Mouse (Mus musculus) intestine, embryonic 15.5 days (tissue): Measurements from ENCODE around the gene Atp2b4. TPM values are rescaled to one million over a fixed set of nuclear protein-coding genes. Genes with fewer than 3 reads are reported as not detected.
"Not testable (repeated sequence)": the region's sequence is repeated elsewhere in the genome, so short reads cannot be mapped to it uniquely, and the experiment has no call there.

Experiments used
- ATAC-seq: fragments of 200-750 bp; cut with Nextera tagmentation; 2 replicates; pipeline ENCODE4 v1.8.0; 2017; ENCODE audit warnings: moderate TSS enrichment, moderate library complexity
- H3K27ac ChIP-seq: fragments of 300-500 bp; sonication (generic); 2 replicates; pipeline ENCODE4 v1.5.1; 2015; ENCODE audit warnings: mild to moderate bottlenecking, inconsistent platforms
- H3K27me3 ChIP-seq: fragments of 300-500 bp; sonication (generic); replicated peaks from 2 replicates; pipeline ENCODE4 v1.6.1; 2015; ENCODE audit warnings: inconsistent platforms
- H3K36me3 ChIP-seq: fragments of 300-500 bp; sonication (generic); 2 replicates; pipeline ENCODE4 v1.6.1; 2015; ENCODE audit warnings: inconsistent platforms
- H3K4me1 ChIP-seq: fragments of 300-500 bp; sonication (generic); replicated peaks from 2 replicates; pipeline ENCODE4 v1.6.1; 2015; ENCODE audit warnings: inconsistent platforms
- H3K4me2 ChIP-seq: fragments of 300-500 bp; sonication (generic); replicated peaks from 2 replicates; pipeline ENCODE4 v1.6.1; 2015; ENCODE audit warnings: mild to moderate bottlenecking, inconsistent platforms
- H3K4me3 ChIP-seq: fragments of 300-500 bp; sonication (generic); replicated peaks from 2 replicates; pipeline ENCODE4 v1.5.1; 2015; ENCODE audit warnings: inconsistent platforms
- H3K9ac ChIP-seq: fragments of 300-500 bp; sonication (generic); 2 replicates; pipeline ENCODE4 v1.6.1; 2015; ENCODE audit warnings: inconsistent platforms
- H3K9me3 ChIP-seq: fragments of 300-500 bp; sonication (generic); 2 replicates; pipeline ENCODE4 v1.6.1; 2016; ENCODE audit warnings: inconsistent platforms
- WGBS: fragments of 180-500 bp; shearing (Covaris S2); methylation state at CpG from one replicate; pipeline ENCODE4 v1.1.7; 2015; 5-methylcytosine and 5-hydroxymethylcytosine counted together
- polyA plus RNA-seq: library from polyadenylated mRNA; unstranded; fragments of >200 nt; fragmentation: Nextera tagmentation; extraction: Ambion mirVana; gene quantifications from 2 replicates; pipeline ENCODE4 v1.2.1, GENCODE M21; 2015

Atp2b4 gene
- polyA plus RNA-seq, 1 experiment from 2014 or later: 19.9 TPM

DNA sequence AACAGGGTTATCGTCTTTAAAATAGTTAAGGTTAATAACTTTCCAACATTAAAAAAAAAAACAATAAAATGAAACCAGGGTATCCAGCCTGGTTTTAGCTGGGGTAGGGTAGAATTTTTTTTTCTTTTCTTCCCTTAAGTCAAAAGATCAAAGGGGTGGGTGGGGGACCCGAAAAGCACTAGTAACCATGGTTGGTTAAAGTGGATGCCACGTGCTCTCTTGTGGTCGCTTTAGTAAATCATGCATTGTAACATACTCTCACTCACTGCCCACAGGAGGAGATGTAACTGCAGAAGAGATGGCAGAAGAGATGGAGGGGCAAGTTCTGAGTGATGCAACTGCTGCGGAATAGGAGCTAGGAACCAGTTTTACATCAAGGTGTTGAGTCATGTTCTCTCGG is 89.5 kb downstream of the Atp2b4 start:
- no peak for ATAC-seq
- Histone ChIP-seq H3K27ac (no peak overlapping the region), H3K9me3 (no peaks in the 10 kb centered on the region), H3K27me3 (no peaks in the 10 kb centered on the region), H3K4me3 (no peak overlapping the region), H3K36me3 (peaks cover 2% of the 10 kb centered on the region; the same call in 1 of the 2 replicates), H3K4me1 (peaks cover 10% of the 10 kb centered on the region), H3K4me2 (no peak overlapping the region), H3K9ac (no peak overlapping the region)
- 74% methylated on average over 6 of the region's 6 CpGs for WGBS

DNA sequence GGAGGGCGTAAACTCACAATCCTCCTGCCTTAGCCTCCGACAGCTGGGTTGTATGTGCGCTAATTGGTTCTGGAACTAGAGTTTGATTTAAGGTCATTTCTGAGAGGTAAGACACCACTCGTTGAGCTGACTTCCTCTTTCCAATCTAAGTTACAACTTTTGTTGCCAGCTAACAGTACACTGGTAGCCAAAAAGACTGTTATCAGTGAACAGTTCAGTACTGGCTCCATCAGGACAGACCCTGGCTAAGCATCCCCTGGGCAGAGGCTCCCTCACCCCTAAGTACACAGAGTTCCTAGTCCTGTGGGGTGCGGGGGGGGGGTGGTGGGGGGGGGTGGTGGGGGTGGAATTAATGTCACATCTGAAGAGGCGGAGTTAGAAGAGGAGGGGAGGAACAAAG is 89.9 kb downstream of the Atp2b4 start:
- no peak overlapping the region for H3K4me3 ChIP-seq
- no peak overlapping the region for H3K4me2 ChIP-seq
- no peaks in the 10 kb centered on the region for H3K27me3 ChIP-seq
- no peaks in the 10 kb centered on the region for H3K9me3 ChIP-seq
- WGBS: 59% methylated on average over 6 of the region's 6 CpGs
- no peak overlapping the region for H3K9ac ChIP-seq
- ATAC-seq: no peak
- H3K4me1 ChIP-seq: peaks cover 10% of the 10 kb centered on the region
- peaks cover 3% of the 10 kb centered on the region; the same call in 1 of the 2 replicates for H3K36me3 ChIP-seq
- no peak overlapping the region for H3K27ac ChIP-seq

DNA sequence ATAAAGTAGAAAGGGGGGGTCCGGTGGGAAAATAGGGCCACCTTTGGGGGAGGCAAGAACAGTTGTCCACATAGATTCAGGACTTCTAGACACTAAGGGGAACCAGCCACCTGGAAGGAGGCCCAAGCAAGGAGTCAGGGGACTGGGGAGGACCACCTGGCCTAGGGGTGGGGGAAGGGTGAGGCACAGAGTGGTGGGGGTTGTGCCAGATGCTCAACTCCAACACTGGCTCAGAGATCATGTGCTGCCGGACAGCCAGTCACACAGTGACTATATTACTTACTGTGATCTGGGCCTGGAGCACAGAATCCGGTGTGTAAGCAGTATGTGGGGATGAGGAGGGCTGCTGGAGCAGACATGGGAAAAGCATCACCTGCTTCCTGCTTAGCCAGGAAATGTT is 91.5 kb downstream of the Atp2b4 start:
- Histone ChIP-seq H3K9me3 (no peaks in the 10 kb centered on the region), H3K4me1 (peaks cover 10% of the 10 kb centered on the region), H3K4me2 (no peak overlapping the region), H3K4me3 (no peak overlapping the region), H3K27me3 (no peaks in the 10 kb centered on the region), H3K9ac (no peak overlapping the region), H3K36me3 (peaks cover 3% of the 10 kb centered on the region; the same call in 1 of the 2 replicates), H3K27ac (no peak overlapping the region)
- 62% methylated on average over 3 of the region's 3 CpGs for WGBS
- ATAC-seq: no peak

DNA sequence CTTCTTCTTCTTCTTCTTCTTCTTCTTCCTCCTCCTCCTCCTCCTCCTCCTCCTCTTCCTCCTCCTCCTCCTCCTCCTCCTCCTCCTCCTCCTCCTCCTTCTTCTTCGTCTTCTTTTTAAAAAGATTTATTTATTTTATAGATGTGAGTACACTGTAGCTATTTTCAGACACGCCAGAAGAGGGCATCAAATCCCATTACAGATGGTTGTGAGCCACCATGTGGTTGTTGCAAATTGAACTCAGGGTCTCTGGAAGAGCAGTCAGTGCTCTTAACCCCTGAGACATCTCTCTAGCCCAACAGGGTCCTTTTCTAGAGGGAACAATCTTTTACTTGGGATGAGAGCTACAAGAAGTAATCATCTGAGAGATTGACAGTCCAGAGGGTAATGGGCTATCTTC is 99.0 kb downstream of the Atp2b4 start:
- not testable (repeated sequence) for H3K4me3 ChIP-seq, H3K4me2 ChIP-seq, H3K9me3 ChIP-seq, H3K4me1 ChIP-seq, H3K27me3 ChIP-seq, ATAC-seq, H3K27ac ChIP-seq, H3K36me3 ChIP-seq, H3K9ac ChIP-seq
- 17% methylated on average over 1 of the region's 2 CpGs for WGBS

DNA sequence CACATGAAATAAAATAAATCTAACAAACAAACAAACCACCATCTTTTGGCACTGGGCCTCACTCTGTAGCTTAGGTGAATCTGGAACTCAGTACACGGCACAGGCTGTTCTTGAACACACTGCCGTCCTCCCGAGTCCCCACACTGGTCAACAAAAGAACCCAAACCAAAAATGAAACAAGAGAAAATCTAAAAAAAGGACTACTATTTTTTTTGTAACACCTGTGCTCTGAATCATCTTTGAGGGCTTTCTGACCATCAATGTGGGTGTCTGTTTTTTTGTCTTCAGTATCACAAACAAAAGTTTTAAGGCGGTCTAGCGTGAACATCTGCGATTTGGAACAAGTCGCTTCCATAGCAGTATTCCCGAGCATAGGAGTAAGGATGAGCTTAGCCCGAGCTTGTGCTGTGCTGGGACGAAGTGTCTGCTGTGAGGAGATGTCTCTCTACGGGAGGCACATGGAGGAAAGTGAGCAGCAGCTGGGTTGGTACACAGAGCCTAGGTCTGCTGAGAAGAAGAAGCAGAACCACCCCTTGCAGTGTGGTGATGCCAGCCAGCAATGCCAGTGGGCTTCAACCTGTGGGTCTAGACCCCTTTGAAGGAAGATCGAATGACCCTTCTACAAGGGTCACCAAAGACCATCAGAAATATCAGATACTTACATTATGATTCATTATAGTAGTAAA is 102.8 kb downstream of the Atp2b4 start:
- ATAC-seq: no peak
- Histone ChIP-seq H3K36me3 (no peaks in the 10 kb centered on the region), H3K4me1 (peaks cover 27% of the 10 kb centered on the region), H3K27ac (no peak overlapping the region), H3K27me3 (no peaks in the 10 kb centered on the region), H3K9ac (no peak overlapping the region), H3K9me3 (no peaks in the 10 kb centered on the region), H3K4me2 (no peak overlapping the region), H3K4me3 (no peak overlapping the region)
- WGBS: 95% methylated on average over 12 of the region's 12 CpGs

DNA sequence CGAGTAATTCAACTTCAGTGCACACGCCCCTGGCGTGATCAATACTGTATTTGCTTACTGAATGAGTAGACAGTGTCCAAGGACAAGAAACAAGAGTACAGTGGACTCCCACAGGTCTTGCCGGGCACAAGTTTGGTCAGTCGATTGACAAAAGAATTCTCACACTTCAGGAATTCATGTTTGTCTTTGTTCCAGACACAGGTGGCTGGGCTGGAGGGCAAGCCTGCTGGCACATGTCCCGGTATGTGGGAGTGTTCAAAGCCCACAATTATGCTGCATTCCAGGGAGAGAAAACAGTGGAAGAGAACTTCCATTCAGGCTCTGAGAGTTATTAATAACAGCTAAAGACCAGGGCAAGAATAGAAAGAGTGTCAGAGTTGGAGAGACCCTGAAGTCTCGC is 104.9 kb downstream of the Atp2b4 start:
- H3K27me3 ChIP-seq: no peaks in the 10 kb centered on the region
- 36% methylated on average over 7 of the region's 7 CpGs for whole genome bisulfite sequencing
- H3K4me2 ChIP-seq: no peak overlapping the region
- no peak overlapping the region for H3K4me3 ChIP-seq
- H3K9me3 ChIP-seq: no peaks in the 10 kb centered on the region
- no peaks in the 10 kb centered on the region for H3K36me3 ChIP-seq
- no peak overlapping the region for H3K9ac ChIP-seq
- H3K4me1 ChIP-seq: peaks cover 27% of the 10 kb centered on the region
- peak overlapping the region; percentile 51 for H3K27ac ChIP-seq
- peak; percentile 63 for ATAC-seq

DNA sequence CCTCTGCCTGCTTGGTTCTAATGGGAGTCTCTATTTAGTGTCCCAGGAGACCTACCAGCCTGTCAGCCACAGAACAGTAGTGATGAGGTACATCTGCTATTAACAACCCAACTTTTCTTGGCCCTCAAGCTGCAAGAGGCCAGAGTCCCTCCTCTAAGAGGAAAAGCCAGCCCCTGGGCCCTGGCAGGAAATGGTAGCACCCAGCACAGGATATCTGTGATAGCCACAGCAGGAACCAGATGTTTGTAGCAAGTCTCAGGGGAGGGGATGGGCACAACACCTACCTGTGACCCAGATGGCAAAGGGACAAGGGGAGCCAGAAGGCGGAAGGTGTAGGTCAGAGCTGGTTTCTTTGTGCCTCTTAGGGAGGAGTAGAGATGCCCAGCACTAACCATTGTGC is 106.0 kb downstream of the Atp2b4 start:
- Histone ChIP-seq H3K27me3 (no peaks in the 10 kb centered on the region), H3K4me1 (peaks cover 27% of the 10 kb centered on the region), H3K4me3 (no peak overlapping the region), H3K9ac (no peak overlapping the region), H3K9me3 (no peaks in the 10 kb centered on the region), H3K4me2 (no peak overlapping the region), H3K36me3 (no peaks in the 10 kb centered on the region), H3K27ac (peak overlapping the region; percentile 61; the same call in 1 of the 2 replicates)
- ATAC-seq: peak; percentile 11; the same call in 1 of the 2 replicates
- WGBS: 96% methylated on average over 1 of the region's 1 CpGs

DNA sequence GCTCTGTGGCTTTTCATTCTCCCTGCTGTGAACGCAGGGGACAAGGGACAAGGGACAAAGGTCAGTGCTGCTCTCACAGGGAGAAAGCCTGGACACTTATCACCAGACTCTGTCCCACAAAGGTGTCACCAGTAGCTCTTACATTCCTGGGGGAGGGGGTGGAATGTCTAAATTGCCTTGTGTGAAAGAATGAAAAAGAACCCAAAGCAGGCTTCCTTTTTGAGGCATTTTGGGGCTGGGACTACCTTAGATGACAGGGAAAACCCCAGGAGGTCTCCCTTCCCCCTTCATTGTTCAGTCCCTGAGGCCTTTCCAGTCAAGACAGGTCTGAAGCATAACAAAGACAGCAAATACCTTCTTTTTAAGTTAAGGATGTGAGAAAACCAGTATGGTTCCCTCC is 106.5 kb downstream of the Atp2b4 start:
- 10% methylated on average over 1 of the region's 1 CpGs for WGBS
- H3K9me3 ChIP-seq: no peaks in the 10 kb centered on the region
- H3K27me3 ChIP-seq: no peaks in the 10 kb centered on the region
- H3K4me1 ChIP-seq: peaks cover 27% of the 10 kb centered on the region
- no peak overlapping the region for H3K9ac ChIP-seq
- H3K27ac ChIP-seq: peak overlapping the region; percentile 61; the same call in 1 of the 2 replicates
- no peak overlapping the region for H3K4me3 ChIP-seq
- H3K4me2 ChIP-seq: no peak overlapping the region; the same call in 1 of the 2 replicates
- no peaks in the 10 kb centered on the region for H3K36me3 ChIP-seq
- peak; percentile 89 for ATAC-seq

DNA sequence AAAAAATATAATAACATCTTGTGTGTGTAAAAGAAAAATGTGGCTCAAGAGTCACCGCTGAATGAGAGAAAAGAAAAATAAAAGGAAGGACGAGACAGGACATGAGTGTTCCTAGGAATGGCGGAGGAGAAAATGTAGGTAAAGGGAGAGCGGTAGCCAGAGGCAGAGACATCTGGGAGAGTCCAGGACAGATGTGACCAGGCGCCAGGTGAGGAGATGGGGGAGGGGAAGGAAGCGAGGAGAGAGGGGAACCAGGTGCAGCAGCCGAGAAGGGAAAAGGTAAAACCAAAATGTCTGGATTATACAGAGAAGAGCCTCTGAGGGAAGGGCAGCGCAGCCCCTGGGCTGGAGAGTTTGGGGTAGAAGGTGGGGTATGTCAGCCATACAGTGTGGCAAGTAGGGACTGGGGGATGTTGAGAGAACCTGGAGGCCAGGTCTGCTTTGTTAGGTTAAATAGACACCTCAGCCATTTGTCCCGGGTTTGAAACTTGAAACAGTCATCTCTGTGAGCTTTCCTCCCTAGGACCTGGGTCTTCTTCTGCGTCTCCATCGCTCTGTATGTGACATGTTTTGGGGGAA is 107.2 kb downstream of the Atp2b4 start:
- Histone ChIP-seq H3K27me3 (no peaks in the 10 kb centered on the region), H3K27ac (0 out of 2 replicates have a peak overlapping the region, but pooled peaks have one; percentile 9), H3K4me1 (peaks cover 27% of the 10 kb centered on the region), H3K36me3 (no peaks in the 10 kb centered on the region), H3K4me3 (no peak overlapping the region), H3K9ac (no peak overlapping the region), H3K9me3 (no peaks in the 10 kb centered on the region), H3K4me2 (no peak overlapping the region)
- 64% methylated on average over 11 of the region's 11 CpGs for WGBS
- no peak for ATAC-seq

DNA sequence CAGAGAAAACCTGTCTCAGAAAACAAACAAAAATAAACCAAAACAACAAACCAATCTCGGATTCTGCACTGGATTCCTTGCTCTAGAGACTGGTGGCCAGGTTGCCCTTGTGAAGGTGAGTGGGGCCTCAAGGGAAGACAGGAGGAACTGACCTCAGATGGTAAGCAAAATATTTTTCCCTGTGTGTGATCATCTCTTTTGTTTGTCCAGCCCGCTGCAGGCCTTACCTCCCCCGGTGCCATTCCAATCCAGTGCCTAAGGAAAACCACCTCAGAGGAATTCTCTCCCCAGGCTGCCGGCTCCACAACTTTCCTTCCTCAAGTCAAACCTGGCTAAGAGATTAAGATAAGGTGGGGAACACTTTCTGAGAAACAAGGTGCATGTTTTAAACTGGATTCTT is 108.6 kb downstream of the Atp2b4 start:
- ATAC-seq: no peak
- no peaks in the 10 kb centered on the region for H3K36me3 ChIP-seq
- H3K9ac ChIP-seq: no peak overlapping the region
- H3K9me3 ChIP-seq: no peaks in the 10 kb centered on the region
- no peak overlapping the region for H3K27ac ChIP-seq
- 37% methylated on average over 4 of the region's 4 CpGs for WGBS
- H3K4me3 ChIP-seq: no peak overlapping the region
- H3K4me2 ChIP-seq: no peak overlapping the region
- no peaks in the 10 kb centered on the region for H3K27me3 ChIP-seq
- H3K4me1 ChIP-seq: peaks cover 27% of the 10 kb centered on the region

DNA sequence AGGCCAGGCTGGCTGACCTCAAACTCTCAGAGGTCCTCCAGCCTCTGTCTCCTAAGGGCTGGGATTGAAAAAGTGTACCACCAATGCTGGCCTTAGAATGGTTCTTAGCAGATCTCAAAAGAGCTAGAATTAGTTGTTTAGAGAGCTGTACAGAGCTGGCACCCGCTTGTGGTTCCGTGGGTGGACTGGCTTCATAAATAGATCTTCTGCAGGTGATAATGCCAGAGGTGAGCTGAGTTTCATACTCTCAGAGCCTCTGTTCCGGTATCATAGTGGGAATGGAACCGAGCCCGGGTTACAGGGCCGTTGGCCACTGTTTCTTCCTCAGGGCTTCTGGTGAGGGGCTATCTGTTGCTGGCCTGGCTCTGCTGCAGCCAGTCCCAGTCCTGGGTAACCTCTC is 109.8 kb downstream of the Atp2b4 start:
- no peaks in the 10 kb centered on the region for H3K27me3 ChIP-seq
- H3K27ac ChIP-seq: no peak overlapping the region
- H3K9me3 ChIP-seq: no peaks in the 10 kb centered on the region
- no peak for ATAC-seq
- H3K4me3 ChIP-seq: no peak overlapping the region
- H3K4me2 ChIP-seq: no peak overlapping the region
- 89% methylated on average over 6 of the region's 6 CpGs for WGBS
- no peaks in the 10 kb centered on the region for H3K36me3 ChIP-seq
- no peak overlapping the region for H3K9ac ChIP-seq
- peaks cover 18% of the 10 kb centered on the region for H3K4me1 ChIP-seq

DNA sequence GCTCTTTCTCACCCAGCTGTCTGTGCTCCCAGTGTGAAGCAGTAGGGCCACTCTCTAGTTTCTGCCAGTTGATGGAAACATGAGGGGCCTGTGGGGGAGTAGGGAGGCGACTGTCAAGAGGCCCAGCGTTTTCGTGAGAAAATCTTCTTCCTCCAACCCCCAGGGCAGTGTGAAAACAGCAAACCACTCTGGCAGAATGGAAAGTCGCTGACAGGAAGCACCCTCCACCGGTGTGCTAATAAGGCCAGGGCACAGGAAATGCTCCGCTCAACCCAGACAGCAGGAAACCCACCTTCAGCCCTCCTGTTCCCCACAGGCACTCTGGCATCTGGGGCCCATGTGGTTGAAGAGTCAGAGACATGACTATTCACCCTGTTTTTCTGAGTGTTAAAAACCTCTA is 110.9 kb downstream of the Atp2b4 start, which contains the start of gene Lax1:
Lax1 (minus strand) TSS at position 212 of the 400 bp plus-strand sequence.
- H3K27me3 ChIP-seq: no peaks in the 10 kb centered on the region
- no peaks in the 10 kb centered on the region for H3K36me3 ChIP-seq
- WGBS: 38% methylated on average over 6 of the region's 6 CpGs
- no peak within 1 kb of the TSS for H3K4me3 ChIP-seq
- no peak within 1 kb of the TSS for H3K27ac ChIP-seq
- H3K9me3 ChIP-seq: no peaks in the 10 kb centered on the region
- no peak within 1 kb of the TSS for H3K9ac ChIP-seq
- no peak within 1 kb of the TSS for H3K4me2 ChIP-seq
- H3K4me1 ChIP-seq: peaks cover 9% of the 10 kb centered on the region
- ATAC-seq: no peak

DNA sequence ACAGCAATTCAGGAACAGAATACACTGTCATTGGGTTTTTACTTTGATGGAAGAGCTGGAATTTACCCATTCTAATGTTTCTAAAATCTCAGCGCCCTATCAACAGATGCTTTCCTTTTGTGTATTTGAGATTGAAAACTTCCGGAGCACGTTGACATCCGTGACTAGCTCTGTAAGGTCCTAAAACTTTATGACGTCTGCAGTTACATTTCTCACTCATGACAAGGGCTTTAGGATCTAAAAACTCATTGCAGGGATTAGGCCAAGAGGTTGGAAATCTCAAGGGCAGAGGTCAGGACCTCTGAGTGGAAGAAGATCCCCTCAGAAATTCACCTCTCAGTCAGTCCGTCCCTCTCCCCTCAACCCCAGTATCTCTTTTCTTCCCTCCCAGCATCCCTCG is 112.5 kb downstream of the Atp2b4 start:
- Histone ChIP-seq H3K9me3 (no peaks in the 10 kb centered on the region), H3K4me2 (no peak overlapping the region), H3K36me3 (no peaks in the 10 kb centered on the region), H3K4me1 (peaks cover 3% of the 10 kb centered on the region; the same call in 1 of the 2 replicates), H3K27ac (no peak overlapping the region), H3K9ac (no peak overlapping the region), H3K4me3 (no peak overlapping the region), H3K27me3 (no peaks in the 10 kb centered on the region)
- 56% methylated on average over 7 of the region's 7 CpGs for WGBS
- no peak for ATAC-seq
